31 mouse cellular contexts compared by ENCODE assay signal in the genomic region with DNA sequence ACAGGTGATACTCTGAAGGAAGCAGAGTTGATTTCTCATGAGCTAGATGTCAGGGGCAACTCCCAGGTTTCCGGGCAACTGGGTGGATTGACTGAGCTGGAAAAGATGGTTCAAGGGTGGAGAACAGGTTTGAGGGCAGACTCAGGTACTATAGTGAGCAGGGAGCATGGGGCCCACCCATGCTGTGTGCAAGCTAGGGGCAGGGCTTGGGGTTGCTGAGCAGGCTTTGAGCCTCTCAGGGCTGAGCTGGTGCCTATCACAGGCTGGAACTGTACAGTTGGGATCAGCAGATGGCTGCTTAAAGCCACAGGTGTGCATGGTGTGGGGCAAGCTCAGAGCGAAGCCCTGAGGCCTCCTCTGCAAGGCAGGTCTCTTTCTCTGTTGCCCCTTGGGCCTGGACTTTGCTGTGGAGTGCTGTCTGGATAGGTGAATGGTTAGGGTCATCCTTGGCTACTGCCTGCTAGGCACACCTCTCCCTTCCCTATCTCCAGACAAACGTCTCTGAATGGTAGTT. TPM values are rescaled to one million over a fixed set of nuclear protein-coding genes. Genes with fewer than 3 reads are reported as not detected.
A peak's percentile ranks its signal among the peaks of the same experiment; 100 is the strongest.
DNase-seq lines count a peak whose midpoint lies in the region; ATAC-seq lines count a peak whose summit lies in the region.
"Had no signal": no experiment of that assay in that cellular context is flagged by ENCODE, and none has a peak within 500 bp of the region (broad histone marks: within the 10 kb centered on the region; RNA-seq: fewer than 3 reads in every experiment).

No protein-coding gene starts in this region.

- peaks cover 41% of the 10 kb centered on the region for H3K36me3 ChIP-seq in intestine, embryonic 15.5 days
- H3K36me3 ChIP-seq in intestine, embryonic 16.5 days (ENCODE audit: control insufficient read depth, insufficient read depth, low read length) = peaks cover 20% of the 10 kb centered on the region
- peaks cover 16% of the 10 kb centered on the region for H3K36me3 ChIP-seq in stomach, embryonic 16.5 days (ENCODE audit: control insufficient read depth, insufficient read depth, low read length)

- H3K27ac ChIP-seq in intestine, embryonic 15.5 days = no peak overlapping the region
- no peak overlapping the region for H3K27ac ChIP-seq in intestine, embryonic 16.5 days (ENCODE audit: low read length)
- peak overlapping the region; percentile 56; the same call in 1 of the 2 replicates for H3K27ac ChIP-seq in stomach, embryonic 16.5 days (ENCODE audit: low read length)
- H3K27ac ChIP-seq: embryonic facial prominence, embryonic 12.5 days; gastrocnemius, adult 2 months; hindbrain, embryonic 10.5 days; hindbrain, embryonic 15.5 days; layer of hippocampus, adult 2 months; left cerebral cortex, adult 2 months; neural tube, embryonic 15.5 days had no signal

- H3K9ac ChIP-seq in intestine, embryonic 15.5 days = no peak overlapping the region
- H3K9ac ChIP-seq in intestine, embryonic 16.5 days (ENCODE audit: low read depth, low read length) = no peak overlapping the region
- no peak overlapping the region for H3K9ac ChIP-seq in stomach, embryonic 16.5 days (ENCODE audit: low read length)
- H3K9ac ChIP-seq: embryonic facial prominence, embryonic 12.5 days; hindbrain, embryonic 15.5 days; neural tube, embryonic 15.5 days had no signal

- 0 out of 2 replicates have a peak, but pooled peaks have one; percentile 36 for ATAC-seq in intestine, embryonic 15.5 days
- ATAC-seq in intestine, embryonic 16.5 days = no peak
- peak; percentile 75; the same call in 1 of the 2 replicates for ATAC-seq in stomach, embryonic 16.5 days (ENCODE audit: insufficient read depth, low FRiP score)
- ATAC-seq: forebrain, embryonic 16.5 days; inflammation-experienced regulatory T-cells, adult 6 months had no signal

- intact Hi-C loops in gastrocnemius, postnatal 14 days (cut with DNase I; ENCODE audit: low total_unique reads) = no loop called here

- H3K9me3 ChIP-seq in intestine, embryonic 15.5 days = no peaks in the 10 kb centered on the region
- H3K9me3 ChIP-seq in intestine, embryonic 16.5 days (ENCODE audit: control insufficient read depth, low read length) = no peaks in the 10 kb centered on the region
- no peaks in the 10 kb centered on the region for H3K9me3 ChIP-seq in stomach, embryonic 16.5 days (replicated peaks; ENCODE audit: control insufficient read depth, low read length)
- H3K9me3 ChIP-seq: embryonic facial prominence, embryonic 12.5 days; hindbrain, embryonic 10.5 days; hindbrain, embryonic 15.5 days; neural tube, embryonic 15.5 days had no signal

- H3K4me3 ChIP-seq in intestine, embryonic 15.5 days (replicated peaks) = no peak overlapping the region
- H3K4me3 ChIP-seq in intestine, embryonic 16.5 days (ENCODE audit: low read length) = no peak overlapping the region
- H3K4me3 ChIP-seq in stomach, embryonic 16.5 days (replicated peaks; ENCODE audit: low read length) = no peak overlapping the region
- H3K4me3 ChIP-seq: embryonic facial prominence, embryonic 12.5 days; gastrocnemius, adult 2 months; hindbrain, embryonic 10.5 days; hindbrain, embryonic 15.5 days; layer of hippocampus, adult 2 months; left cerebral cortex, adult 2 months; neural tube, embryonic 15.5 days had no signal

- peak; percentile 57 for DNase-seq in thymus, postnatal 14 days
- DNase-seq in thymus, postnatal 0 days (ENCODE audit: low spot score) = no peak
- DNase-seq in gastrocnemius, postnatal 14 days = no peak
- DNase-seq: adrenal gland, postnatal 25 days; B cell, adult 2 months; cerebellum, adult 8-10 months; embryo, embryonic 11 days; gastrocnemius, adult 2 months; heart, postnatal 14 days; kidney, adult 2 months; kidney, postnatal 36 days; lung, postnatal 36 days; right cerebral cortex, postnatal 25 days had no signal

- H3K4me1 ChIP-seq in intestine, embryonic 15.5 days (replicated peaks) = no peaks in the 10 kb centered on the region
- no peaks in the 10 kb centered on the region for H3K4me1 ChIP-seq in intestine, embryonic 16.5 days (ENCODE audit: control insufficient read depth, insufficient read depth, low read length)
- H3K4me1 ChIP-seq in stomach, embryonic 16.5 days (ENCODE audit: control insufficient read depth, insufficient read depth, low read length) = no peaks in the 10 kb centered on the region
- H3K4me1 ChIP-seq: hindbrain, embryonic 15.5 days; neural tube, embryonic 15.5 days had no signal

- no peak overlapping the region for H3K4me2 ChIP-seq in intestine, embryonic 15.5 days (replicated peaks)
- no peak overlapping the region for H3K4me2 ChIP-seq in intestine, embryonic 16.5 days (ENCODE audit: low read depth, low read length)
- no peak overlapping the region for H3K4me2 ChIP-seq in stomach, embryonic 16.5 days (ENCODE audit: low read depth, low read length)
- H3K4me2 ChIP-seq: embryonic facial prominence, embryonic 12.5 days; hindbrain, embryonic 15.5 days; midbrain, embryonic 11.5 days; neural tube, embryonic 15.5 days had no signal

- 89% methylated on average over 3 of the region's 3 CpGs for WGBS in intestine, embryonic 15.5 days
- 95% methylated on average over 3 of the region's 3 CpGs for WGBS in intestine, embryonic 16.5 days
- WGBS in stomach, embryonic 16.5 days = 87% methylated on average over 3 of the region's 3 CpGs

- no peaks in the 10 kb centered on the region for H3K27me3 ChIP-seq in intestine, embryonic 15.5 days (replicated peaks)
- no peaks in the 10 kb centered on the region for H3K27me3 ChIP-seq in intestine, embryonic 16.5 days (replicated peaks; ENCODE audit: control insufficient read depth, insufficient read depth, low read length)
- no peaks in the 10 kb centered on the region for H3K27me3 ChIP-seq in stomach, embryonic 16.5 days (ENCODE audit: control insufficient read depth, insufficient read depth, low read length)
- H3K27me3 ChIP-seq: hindbrain, embryonic 15.5 days; neural tube, embryonic 15.5 days had no signal

RNA-seq across cellular contexts. Expression of a gene that starts 38.8 kb away (rescaled TPM):
- 0.47 and 0.55 TPM in 2 replicates for polyA plus RNA-seq in intestine, embryonic 15.5 days (2015; fragmentation: Nextera tagmentation; extraction: Ambion mirVana)
- polyA plus RNA-seq in intestine, embryonic 16.5 days (2015; fragmentation: Nextera tagmentation; extraction: Ambion mirVana) = 0.18 and 0.45 TPM in 2 replicates
- polyA plus RNA-seq in thymus, postnatal 0 days (2015; fragmentation: Nextera tagmentation; extraction: Ambion mirVana) = 0.09 and 0.12 TPM in 2 replicates
- polyA plus RNA-seq in stomach, embryonic 16.5 days (2015; fragmentation: Nextera tagmentation; extraction: Ambion mirVana) = 0.80 and 0.90 TPM in 2 replicates
- total RNA-seq in gastrocnemius, postnatal 14 days (2021) = not detected
- total RNA-seq: adrenal gland, postnatal 25 days; gastrocnemius, adult 2 months; gastrocnemius, postnatal 4 days; heart, adult 8-10 months; heart, postnatal 14 days; layer of hippocampus, postnatal 14 days; left cerebral cortex, adult 2 months; left cerebral cortex, postnatal 25 days; megakaryocyte, adult 5-6 weeks had no signal
- polyA plus RNA-seq: heart, embryonic 14.5 days; inflammation-experienced regulatory T-cells, adult 6 months; kidney, adult 2 months; midbrain, embryonic 11.5 days had no signal

RNA-seq across cellular contexts. Expression of a gene that starts 46.0 kb away (rescaled TPM):
- 4.2 and 4.6 TPM in 2 replicates for polyA plus RNA-seq in intestine, embryonic 15.5 days (2015; fragmentation: Nextera tagmentation; extraction: Ambion mirVana)
- 2.7 and 3.0 TPM in 2 replicates for polyA plus RNA-seq in intestine, embryonic 16.5 days (2015; fragmentation: Nextera tagmentation; extraction: Ambion mirVana)
- 1.6 and 2.9 TPM in 2 replicates for polyA plus RNA-seq in thymus, postnatal 0 days (2015; fragmentation: Nextera tagmentation; extraction: Ambion mirVana)
- polyA plus RNA-seq in stomach, embryonic 16.5 days (2015; fragmentation: Nextera tagmentation; extraction: Ambion mirVana) = 4.4 and 4.8 TPM in 2 replicates
- total RNA-seq in gastrocnemius, postnatal 14 days (2021) = 10 to 100 TPM; 10.5 to 12.2 TPM
- polyA plus RNA-seq: inflammation-experienced regulatory T-cells, adult 6 months had no signal
